ENCODE assay signal across 13 mouse cellular contexts in genomic region chr2:20568456-20568855, GRCm38 (mm10).
"Had no signal": no experiment of that assay in that cellular context is flagged by ENCODE, and none has a peak within 500 bp of the region (broad histone marks: within the 10 kb centered on the region; RNA-seq: fewer than 3 reads in every experiment).

No protein-coding gene starts in this region.

- ATAC-seq: liver, postnatal 0 days; midbrain, embryonic 15.5 days had no signal

- H3K27ac ChIP-seq: kidney, embryonic 15.5 days; limb, embryonic 13.5 days; liver, embryonic 13.5 days; macrophage; midbrain, embryonic 15.5 days; neural tube, embryonic 12.5 days; stomach, postnatal 0 days had no signal

- H3K9ac ChIP-seq: kidney, embryonic 15.5 days; limb, embryonic 13.5 days; liver, embryonic 13.5 days; liver, postnatal 0 days; midbrain, embryonic 15.5 days; neural tube, embryonic 12.5 days had no signal

- H3K36me3 ChIP-seq: limb, embryonic 13.5 days; liver, embryonic 13.5 days; midbrain, embryonic 15.5 days; neural tube, embryonic 12.5 days had no signal

- H3K9me3 ChIP-seq: kidney, embryonic 15.5 days; limb, embryonic 13.5 days; liver, embryonic 13.5 days; midbrain, embryonic 15.5 days; neural tube, embryonic 12.5 days had no signal

- H3K4me2 ChIP-seq: kidney, embryonic 15.5 days; limb, embryonic 13.5 days; liver, embryonic 13.5 days; midbrain, embryonic 11.5 days; midbrain, embryonic 15.5 days; neural tube, embryonic 12.5 days had no signal

- H3K4me1 ChIP-seq: limb, embryonic 13.5 days; liver, embryonic 13.5 days; megakaryocyte, embryonic 14.5 days; midbrain, embryonic 15.5 days; neural tube, embryonic 12.5 days had no signal

- DNase-seq: kidney, postnatal 36 days; layer of hippocampus, adult 9-11 months; liver, embryonic 13.5 days; liver, postnatal 0 days; thymus, postnatal 4 days had no signal

- H3K4me3 ChIP-seq: kidney, embryonic 15.5 days; limb, embryonic 13.5 days; liver, embryonic 13.5 days; megakaryocyte, embryonic 14.5 days; midbrain, embryonic 15.5 days; neural tube, embryonic 12.5 days had no signal

- H3K27me3 ChIP-seq: kidney, embryonic 15.5 days; limb, embryonic 13.5 days; liver, embryonic 13.5 days; megakaryocyte, embryonic 14.5 days; midbrain, embryonic 15.5 days; neural tube, embryonic 12.5 days had no signal
